Mouse (Mus musculus) olfactory bulb, adult 2 months (tissue): ENCODE results near the gene Recql.

Source experiments
- CTCF ChIP-seq: fragments of 200-500 bp; IDR thresholded peaks from 2 replicates; pipeline ENCODE4 v1.5.1; 2012; ENCODE audit warnings: low read depth, mild to moderate bottlenecking, low read length, moderate library complexity; ENCODE audit not compliant: insufficient read depth
- POLR2A ChIP-seq: fragments of 200-500 bp; IDR thresholded peaks from 2 replicates; pipeline ENCODE4 v1.6.1; 2012; ENCODE audit warnings: mild to moderate bottlenecking, low read depth, low read length, moderate library complexity; ENCODE audit not compliant: insufficient read depth

DNA sequence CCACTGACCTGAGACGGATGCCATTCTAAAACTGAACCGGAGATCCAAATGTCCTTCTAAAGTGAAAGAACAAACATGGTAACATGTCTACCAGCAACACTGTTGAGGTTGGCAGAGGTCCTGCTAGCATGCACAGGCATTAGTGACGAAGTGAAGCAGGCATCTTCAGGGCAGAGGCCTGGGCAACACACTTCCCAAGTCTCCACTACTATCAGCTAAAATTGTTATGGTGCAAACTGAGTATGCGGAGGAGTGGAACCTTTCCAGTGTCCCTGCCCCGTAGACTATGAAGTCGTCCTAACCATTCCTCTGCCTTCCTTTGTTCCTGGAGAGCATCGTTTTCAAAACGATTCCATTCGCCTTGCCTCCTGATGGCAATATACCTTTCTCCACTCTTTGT is 2.4 kb downstream of the Recql start:
- TF ChIP-seq POLR2A (no peak), CTCF (no peak)
